In genomic region chr6:35380721-35381466, GRCm38 (mm10) we compare ENCODE assay signal across 8 mouse cellular contexts. TPM values are rescaled to one million over a fixed set of nuclear protein-coding genes. Genes with fewer than 3 reads are reported as not detected.
DNase-seq lines count a peak whose midpoint lies in the region; ATAC-seq lines count a peak whose summit lies in the region.

No protein-coding gene starts in this region.

- H3K27me3 ChIP-seq in embryonic facial prominence, embryonic 10.5 days (replicated peaks; ENCODE audit: low read depth, poor library complexity, severe bottlenecking): no peaks in the 10 kb centered on the region
- H3K27me3 ChIP-seq in hindbrain, embryonic 10.5 days (ENCODE audit: insufficient read depth, poor library complexity, severe bottlenecking): no peaks in the 10 kb centered on the region
- H3K27me3 ChIP-seq in stomach, embryonic 16.5 days (ENCODE audit: control insufficient read depth, insufficient read depth, low read length): no peaks in the 10 kb centered on the region

- peak overlapping the region; percentile 47 for H3K4me2 ChIP-seq in stomach, embryonic 16.5 days (ENCODE audit: low read depth, low read length)

- H3K4me3 ChIP-seq in embryonic facial prominence, embryonic 10.5 days: peak overlapping the region; percentile 46
- H3K4me3 ChIP-seq in hindbrain, embryonic 10.5 days: peak overlapping the region; percentile 45
- peak overlapping the region; percentile 33 for H3K4me3 ChIP-seq in stomach, embryonic 16.5 days (replicated peaks; ENCODE audit: low read length)

- H3K9me3 ChIP-seq in embryonic facial prominence, embryonic 10.5 days: no peaks in the 10 kb centered on the region
- no peaks in the 10 kb centered on the region for H3K9me3 ChIP-seq in hindbrain, embryonic 10.5 days
- H3K9me3 ChIP-seq in stomach, embryonic 16.5 days (replicated peaks; ENCODE audit: control insufficient read depth, low read length): no peaks in the 10 kb centered on the region

- ATAC-seq in megakaryocyte progenitor cell, adult 5-6 weeks (replicated peaks; ENCODE audit: poor library complexity): peak; percentile 76
- peak; percentile 22; the same call in 1 of the 2 replicates for ATAC-seq in stomach, embryonic 16.5 days (ENCODE audit: insufficient read depth, low FRiP score)

- H3K4me1 ChIP-seq in embryonic facial prominence, embryonic 10.5 days: peaks cover 7% of the 10 kb centered on the region
- H3K4me1 ChIP-seq in hindbrain, embryonic 10.5 days (replicated peaks): peaks cover 13% of the 10 kb centered on the region
- H3K4me1 ChIP-seq in stomach, embryonic 16.5 days (ENCODE audit: control insufficient read depth, insufficient read depth, low read length): peaks cover 6% of the 10 kb centered on the region; the same call in 1 of the 2 replicates

- peak; percentile 56 for DNase-seq in CD4-positive helper T cell, adult 2 months (ENCODE audit: low read depth, low spot score)
- DNase-seq in NIH3T3 (ENCODE audit: low read depth): peak; percentile 88
- peak; percentile 59 for DNase-seq in embryonic facial prominence, embryonic 10.5 days (ENCODE audit: low spot score)
- DNase-seq in hindbrain, embryonic 10.5 days (ENCODE audit: low spot score): peak; percentile 35
- peak; percentile 52 to 59 for DNase-seq in layer of hippocampus, postnatal 14 days (ENCODE audit: low spot score in 2 of 2)
- DNase-seq in adrenal gland, postnatal 25 days: no peak

- peak overlapping the region; percentile 60 for H3K9ac ChIP-seq in stomach, embryonic 16.5 days (ENCODE audit: low read length)

- WGBS in embryonic facial prominence, embryonic 10.5 days: 23% methylated on average over 11 of the region's 11 CpGs
- WGBS in hindbrain, embryonic 10.5 days: 24% methylated on average over 11 of the region's 11 CpGs
- 18% methylated on average over 11 of the region's 11 CpGs for WGBS in stomach, embryonic 16.5 days

- H3K27ac ChIP-seq in embryonic facial prominence, embryonic 10.5 days (replicated peaks): 0 out of 2 replicates have a peak overlapping the region, but pooled peaks have one; percentile 48
- H3K27ac ChIP-seq in hindbrain, embryonic 10.5 days: peak overlapping the region; percentile 50; the same call in 1 of the 2 replicates
- H3K27ac ChIP-seq in stomach, embryonic 16.5 days (ENCODE audit: low read length): no peak overlapping the region

- H3K36me3 ChIP-seq in embryonic facial prominence, embryonic 10.5 days (replicated peaks): no peaks in the 10 kb centered on the region
- H3K36me3 ChIP-seq in hindbrain, embryonic 10.5 days: no peaks in the 10 kb centered on the region
- no peaks in the 10 kb centered on the region for H3K36me3 ChIP-seq in stomach, embryonic 16.5 days (ENCODE audit: control insufficient read depth, insufficient read depth, low read length)

RNA-seq across cellular contexts. Expression of gene Fam180a, which starts 55.0 kb away (rescaled TPM):
- polyA plus RNA-seq in embryonic facial prominence, embryonic 10.5 days (2016; fragmentation: Nextera tagmentation; extraction: Ambion mirVana): not detected in 2 replicates
- polyA plus RNA-seq in hindbrain, embryonic 10.5 days (2016; fragmentation: Nextera tagmentation; extraction: Ambion mirVana): not detected in 2 replicates
- total RNA-seq in layer of hippocampus, postnatal 14 days (2021): 1 to 10 TPM in 1 of 2 experiments, under 1 TPM in 1; 0.62 to 1.4 TPM
- total RNA-seq in megakaryocyte progenitor cell, adult 5-6 weeks (2015): not detected in 2 replicates
- total RNA-seq in megakaryocyte progenitor cell, adult 5-6 weeks (2017): not detected in 2 replicates
- polyA plus RNA-seq in stomach, embryonic 16.5 days (2015; fragmentation: Nextera tagmentation; extraction: Ambion mirVana): 1.8 and 1.9 TPM in 2 replicates
- total RNA-seq in adrenal gland, postnatal 25 days (2021): 1.0 and 1.1 TPM in 2 replicates
